Mouse (Mus musculus) lung, adult 2 months (tissue): ENCODE results near the gene Pclo. TPM values are rescaled to one million over a fixed set of nuclear protein-coding genes. Genes with fewer than 3 reads are reported as not detected.

Source experiments
- DNase-seq: peaks from one replicate; pipeline ENCODE4 v3.0.0; 2022
- H3K4me1 ChIP-seq: fragments of 200-500 bp; 2 replicates; pipeline ENCODE4 v1.6.1; 2011; ENCODE audit warnings: low read length; ENCODE audit not compliant: control insufficient read depth, insufficient read depth
- H3K4me3 ChIP-seq: fragments of 200-500 bp; replicated peaks from 2 replicates; pipeline ENCODE3; 2011; ENCODE audit warnings: low read depth, mild to moderate bottlenecking, control low read depth, low read length; ENCODE audit errors: extremely low read depth
- CTCF ChIP-seq: fragments of 200-500 bp; IDR thresholded peaks from 2 replicates; pipeline ENCODE4 v1.5.1; 2011; ENCODE audit warnings: mild to moderate bottlenecking, low read length, control low read depth; ENCODE audit not compliant: insufficient read depth
- POLR2A ChIP-seq: fragments of 200-500 bp; IDR thresholded peaks from 2 replicates; pipeline ENCODE4 v1.6.1; 2011; ENCODE audit warnings: low read depth, mild to moderate bottlenecking, control low read depth, low read length, borderline replicate concordance; ENCODE audit errors: extremely low read depth
- WGBS: fragments of 180-500 bp; shearing (Covaris S2); methylation state at CpG from one replicate; pipeline ENCODE4 v1.1.7; 2018; 5-methylcytosine and 5-hydroxymethylcytosine counted together
- polyA plus RNA-seq: library from polyadenylated mRNA; depleted of rRNA; stranded (reverse); fragments of >200 nt; gene quantifications from 2 replicates; pipeline ENCODE4 v1.2.3, GENCODE M21; 2012

The Pclo gene
- polyA plus RNA-seq, 1 experiment: 0.52 TPM

GRCm38 (mm10) chr5:14662180-14662579, 147.5 kb downstream of the Pclo start:
- no peak for DNase-seq
- 67% methylated on average over 1 of the region's 1 CpGs for WGBS
- Histone ChIP-seq H3K4me3 (no peak overlapping the region), H3K4me1 (no peaks in the 10 kb centered on the region)
- TF ChIP-seq CTCF (no peak), POLR2A (no peak)

- no peak for DNase-seq
Measured at GRCm38 (mm10) chr5:14662603-14663002, 147.9 kb downstream of the Pclo start.

DNA sequence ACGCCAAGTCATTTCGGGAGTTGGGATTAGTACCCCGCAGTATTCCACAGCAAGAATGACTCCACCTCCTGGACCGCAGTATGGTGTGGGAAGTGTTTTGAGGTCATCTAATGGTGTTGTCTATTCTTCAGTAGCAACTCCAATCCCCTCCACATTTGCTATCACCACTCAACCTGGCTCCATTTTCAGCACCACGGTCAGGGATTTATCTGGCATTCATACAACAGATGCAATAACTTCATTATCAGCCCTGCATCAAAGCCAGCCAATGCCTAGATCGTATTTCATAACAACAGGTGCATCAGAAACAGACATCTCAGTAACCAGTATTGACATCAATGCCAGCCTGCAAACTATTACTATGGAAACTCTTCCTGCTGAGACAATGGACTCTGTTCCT, 165.7 kb downstream of the Pclo start:
- TF ChIP-seq CTCF (no peak), POLR2A (no peak)
- WGBS: 90% methylated on average over 6 of the region's 6 CpGs
- DNase-seq: no peak
- Histone ChIP-seq H3K4me3 (no peak overlapping the region), H3K4me1 (no peaks in the 10 kb centered on the region)

More at GRCm38 (mm10) chr5:14662603-14663002, 147.9 kb downstream of the Pclo start:
- H3K4me1 ChIP-seq: no peaks in the 10 kb centered on the region
- TF ChIP-seq POLR2A (no peak), CTCF (no peak)
- no peak overlapping the region for H3K4me3 ChIP-seq
- WGBS: 73% methylated on average over 1 of the region's 1 CpGs

- TF ChIP-seq CTCF: no peak
- TF ChIP-seq POLR2A: no peak
- Histone ChIP-seq H3K4me1 (no peaks in the 10 kb centered on the region), H3K4me3 (no peak overlapping the region)
- 65% methylated on average over 2 of the region's 2 CpGs for WGBS
- DNase-seq: no peak
Measured at GRCm38 (mm10) chr5:14691995-14692394, 177.3 kb downstream of the Pclo start.

GRCm38 (mm10) chr5:14696745-14697144, 182.0 kb downstream of the Pclo start:
- no peak for TF ChIP-seq POLR2A
- no peak for TF ChIP-seq CTCF
- DNase-seq: no peak
- no peaks in the 10 kb centered on the region for H3K4me1 ChIP-seq
- WGBS: 95% methylated on average over 2 of the region's 2 CpGs
- H3K4me3 ChIP-seq: no peak overlapping the region

DNA sequence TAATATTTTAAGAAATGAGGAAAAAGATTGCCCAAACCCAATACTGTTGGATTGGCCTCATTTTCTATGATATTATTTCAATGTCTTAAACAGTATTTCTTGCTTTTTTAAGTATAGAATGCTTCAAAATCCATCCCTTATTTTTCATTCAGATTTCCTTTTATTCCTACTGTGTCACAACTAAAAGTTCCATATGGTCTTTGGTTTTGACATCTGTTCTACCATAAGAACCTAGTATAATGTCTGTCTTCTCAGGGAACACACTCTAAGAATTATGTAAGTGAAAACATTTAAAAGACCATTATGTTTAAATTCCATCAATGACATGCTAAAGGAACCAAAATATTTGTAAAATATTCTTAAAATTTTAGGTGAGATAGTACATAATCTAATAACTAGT, 186.2 kb downstream of the Pclo start:
- TF ChIP-seq POLR2A (no peak), CTCF (no peak)
- DNase-seq: no peak
- H3K4me1 ChIP-seq: no peaks in the 10 kb centered on the region
- H3K4me3 ChIP-seq: no peak overlapping the region

GRCm38 (mm10) chr5:14705423-14705822, 190.7 kb downstream of the Pclo start:
- Histone ChIP-seq H3K4me1 (no peaks in the 10 kb centered on the region), H3K4me3 (no peak overlapping the region)
- 42% methylated on average over 2 of the region's 2 CpGs for WGBS
- TF ChIP-seq CTCF (no peak), POLR2A (no peak)
- no peak for DNase-seq

- Histone ChIP-seq H3K4me3 (no peak overlapping the region), H3K4me1 (no peaks in the 10 kb centered on the region)
- no peak for DNase-seq
- 73% methylated on average over 4 of the region's 4 CpGs for WGBS
- TF ChIP-seq POLR2A (no peak), CTCF (no peak)
Measured at GRCm38 (mm10) chr5:14707311-14707710, 192.6 kb downstream of the Pclo start.

DNA sequence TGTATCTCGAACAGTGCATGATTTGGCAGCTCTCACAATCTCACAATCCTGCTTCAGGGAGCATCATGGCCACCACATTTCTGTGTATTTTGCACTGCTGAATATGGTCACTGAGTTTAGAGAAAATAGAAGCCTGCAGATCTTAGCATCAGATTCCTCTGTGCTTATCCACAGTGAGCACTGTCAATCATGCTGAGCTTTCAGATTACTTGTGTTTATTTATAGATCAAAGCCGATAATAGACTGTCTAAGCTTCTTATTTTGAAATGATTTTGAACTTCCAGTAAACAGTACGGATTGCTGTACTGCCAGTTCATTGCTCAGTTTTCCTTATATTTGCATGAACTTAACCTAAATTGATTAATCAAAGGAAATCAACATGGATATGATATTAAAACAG, 208.9 kb downstream of the Pclo start:
- no peaks in the 10 kb centered on the region for H3K4me1 ChIP-seq
- no peak for DNase-seq
- no peak for TF ChIP-seq POLR2A

GRCm38 (mm10) chr5:14728676-14729253, 214.0 kb downstream of the Pclo start:
- 43% methylated on average over 3 of the region's 3 CpGs for WGBS
- no peak for DNase-seq
- H3K4me3 ChIP-seq: no peak overlapping the region
- TF ChIP-seq CTCF (no peak), POLR2A (no peak)
- no peaks in the 10 kb centered on the region for H3K4me1 ChIP-seq

More for the DNA sequence above, 208.9 kb downstream of the Pclo start:
- 59% methylated on average over 3 of the region's 3 CpGs for WGBS
- no peak overlapping the region for H3K4me3 ChIP-seq

DNA sequence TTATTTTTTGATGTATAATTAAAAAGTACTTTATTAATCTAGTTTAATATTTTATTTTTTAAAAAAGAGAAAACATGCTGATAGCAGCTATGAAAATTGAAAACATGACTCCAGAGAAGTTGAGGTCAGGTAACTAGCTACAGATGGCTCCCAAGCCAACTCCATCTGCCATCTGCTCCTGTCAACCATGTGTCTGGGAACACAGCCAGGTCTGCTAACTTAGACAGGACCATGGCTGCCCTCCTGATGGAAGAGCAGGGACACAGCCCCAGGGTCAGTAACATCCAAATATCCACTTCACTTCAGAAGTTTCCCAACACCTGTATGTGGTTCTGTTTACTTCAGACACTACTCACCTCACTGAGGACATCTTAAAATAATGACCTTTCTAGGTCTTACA, 236.2 kb downstream of the Pclo start:
- no peak for TF ChIP-seq POLR2A
- DNase-seq: no peak
- Histone ChIP-seq H3K4me3 (no peak overlapping the region), H3K4me1 (no peaks in the 10 kb centered on the region)
